Comparison of ENCODE assay signal across 9 mouse cellular contexts in the genomic region with DNA sequence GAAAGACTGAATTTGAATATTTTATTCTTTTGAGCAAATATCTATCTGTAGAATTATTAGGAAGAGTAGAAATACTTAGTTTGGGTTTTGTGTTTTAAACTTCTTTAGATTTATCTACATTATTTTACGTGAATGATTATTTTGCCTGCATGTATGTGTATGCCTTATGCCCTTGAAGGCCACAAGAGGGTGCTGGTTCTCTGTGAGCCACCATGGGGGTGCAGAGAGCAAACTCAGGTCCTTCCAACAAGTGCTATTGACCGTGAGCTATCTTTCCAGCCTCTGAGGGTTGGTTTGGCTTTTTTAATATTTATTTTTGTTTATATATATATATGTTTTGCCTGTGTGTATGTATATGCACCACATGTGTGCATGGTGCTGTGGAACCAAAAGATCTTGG. TPM values are rescaled to one million over a fixed set of nuclear protein-coding genes. Genes with fewer than 3 reads are reported as not detected.
DNase-seq lines count a peak whose midpoint lies in the region; ATAC-seq and TF ChIP-seq lines count a peak whose summit lies in the region.
"Had no signal": no experiment of that assay in that cellular context is flagged by ENCODE, and none has a peak within 500 bp of the region (broad histone marks: within the 10 kb centered on the region; RNA-seq: fewer than 3 reads in every experiment).

No protein-coding gene starts in this region.

- no peak overlapping the region for H3K27ac ChIP-seq in kidney, embryonic 15.5 days
- H3K27ac ChIP-seq in MEL (ENCODE audit: control insufficient read depth, low read depth, low read length) = no peak overlapping the region
- no peak overlapping the region for H3K27ac ChIP-seq in bone marrow, adult 2 months (ENCODE audit: control insufficient read depth, insufficient read depth, low read depth, low read length, poor library complexity)
- H3K27ac ChIP-seq: neural tube, embryonic 13.5 days had no signal

- H3K4me2 ChIP-seq in kidney, embryonic 15.5 days = no peak overlapping the region
- H3K4me2 ChIP-seq: neural tube, embryonic 13.5 days had no signal

- no peaks in the 10 kb centered on the region for H3K27me3 ChIP-seq in kidney, embryonic 15.5 days
- no peaks in the 10 kb centered on the region for H3K27me3 ChIP-seq in MEL (ENCODE audit: control insufficient read depth in 1 of 2, insufficient read depth in 2 of 2, low read length in 2 of 2)
- H3K27me3 ChIP-seq: neural tube, embryonic 13.5 days had no signal

- H3K79me2 ChIP-seq in MEL (ENCODE audit: control insufficient read depth, insufficient read depth, low read length, poor library complexity) = no peaks in the 10 kb centered on the region

- TF ChIP-seq EP300 in MEL (IDR thresholded peaks at IDR 0.05; ENCODE audit: low read depth in 1 of 2, low read length in 2 of 2) = no peak

- no peaks in the 10 kb centered on the region for H3K9me3 ChIP-seq in kidney, embryonic 15.5 days (replicated peaks)
- H3K9me3 ChIP-seq in MEL (replicated peaks; ENCODE audit: insufficient read depth, low read length) = no peaks in the 10 kb centered on the region
- H3K9me3 ChIP-seq: neural tube, embryonic 13.5 days had no signal

- H3K36me3 ChIP-seq in kidney, embryonic 15.5 days = peaks cover 83% of the 10 kb centered on the region
- no peaks in the 10 kb centered on the region; a peak in 1 of 4 replicates for H3K36me3 ChIP-seq in MEL (ENCODE audit: control insufficient read depth in 1 of 2, insufficient read depth in 2 of 2, low read length in 2 of 2)

- WGBS in kidney, embryonic 15.5 days = 73% methylated on average over 2 of the region's 2 CpGs
- WGBS in bone marrow, adult 2 months = 63% methylated on average over 2 of the region's 2 CpGs

- no peaks in the 10 kb centered on the region for H3K4me1 ChIP-seq in kidney, embryonic 15.5 days
- no peaks in the 10 kb centered on the region for H3K4me1 ChIP-seq in MEL (ENCODE audit: control insufficient read depth in 1 of 2, insufficient read depth in 2 of 2, low read length in 2 of 2)
- H3K4me1 ChIP-seq in bone marrow, adult 2 months (ENCODE audit: control insufficient read depth, insufficient read depth, low read length) = no peaks in the 10 kb centered on the region
- H3K4me1 ChIP-seq: neural tube, embryonic 13.5 days had no signal

- peak; percentile 80 to 89 (median 82) for TF ChIP-seq CTCF in MEL (IDR thresholded peaks at IDR 0.05 in 2 of 3, conservative IDR thresholded peaks at IDR 0.05 in 1 of 3; ENCODE audit: control insufficient read depth in 1 of 3, insufficient read depth in 1 of 3, low read depth in 2 of 3, low read length in 3 of 3, poor library complexity in 1 of 3, severe bottlenecking in 1 of 3)
- TF ChIP-seq CTCF in bone marrow, adult 2 months (IDR thresholded peaks at IDR 0.05; ENCODE audit: control insufficient read depth, insufficient read depth, low read length) = peak; percentile 68

- TF ChIP-seq POLR2A in MEL (IDR thresholded peaks at IDR 0.05; ENCODE audit: control insufficient read depth in 1 of 2, insufficient read depth in 1 of 2, low read depth in 1 of 2, low read length in 2 of 2, poor library complexity in 1 of 2) = no peak
- no peak for TF ChIP-seq POLR2A in bone marrow, adult 2 months (IDR thresholded peaks at IDR 0.05; ENCODE audit: borderline replicate concordance, control insufficient read depth, low read depth, low read length)

- no peak overlapping the region for H3K4me3 ChIP-seq in kidney, embryonic 15.5 days (replicated peaks)
- no peak overlapping the region for H3K4me3 ChIP-seq in MEL (ENCODE audit: control insufficient read depth in 1 of 2, insufficient read depth in 1 of 2, low read depth in 2 of 2, low read length in 2 of 2)
- no peak overlapping the region for H3K4me3 ChIP-seq in bone marrow, adult 2 months (replicated peaks; ENCODE audit: control insufficient read depth, low read depth, low read length)
- H3K4me3 ChIP-seq: neural tube, embryonic 13.5 days had no signal

- TF ChIP-seq RAD21 in MEL (IDR thresholded peaks at IDR 0.05; ENCODE audit: low read depth, low read length) = peak; percentile 82

- H3K9ac ChIP-seq in kidney, embryonic 15.5 days = no peak overlapping the region
- no peak overlapping the region for H3K9ac ChIP-seq in MEL (ENCODE audit: control insufficient read depth, low read depth, low read length, poor library complexity, severe bottlenecking)
- H3K9ac ChIP-seq: neural tube, embryonic 13.5 days had no signal

- no peak for ATAC-seq in kidney, embryonic 15.5 days (replicated peaks; ENCODE audit: low FRiP score)

- DNase-seq in kidney, adult 18-20 months = peak; percentile 20
- DNase-seq in MEL (ENCODE audit: low read depth, low spot score) = peak; percentile 71
- DNase-seq in kidney, postnatal 10 days = peak; percentile 38
- DNase-seq in thymus, postnatal 0 days (ENCODE audit: low spot score) = peak; percentile 15
- DNase-seq in frontal cortex, postnatal 10 days (ENCODE audit: low spot score in 2 of 2) = no peak
- no peak for DNase-seq in heart, postnatal 4 days

TF ChIP-seq in MEL, 35 proteins besides CTCF, POLR2A, EP300 and RAD21:
- no peak for TF ChIP-seq POLR2AphosphoS2 (IDR thresholded peaks at IDR 0.05; ENCODE audit: low read length)
- TF ChIP-seq HCFC1 (IDR thresholded peaks at IDR 0.05; ENCODE audit: low read depth, low read length) = no peak
- TF ChIP-seq SMC3 (IDR thresholded peaks at IDR 0.05; ENCODE audit: low read depth, low read length) = peak; percentile 89
- TF ChIP-seq ZC3H11A (IDR thresholded peaks at IDR 0.05; ENCODE audit: low read depth, low read length) = peak; percentile 76
- TF ChIP-seq E2F4 (IDR thresholded peaks at IDR 0.05; ENCODE audit: borderline replicate concordance, low read depth, low read length) = no peak
TF ChIP-seq in MEL: peak in this region for 2.

RNA-seq across cellular contexts. Expression of a gene that starts 28.9 kb away (rescaled TPM):
- polyA plus RNA-seq in kidney, embryonic 15.5 days (2015; fragmentation: Nextera tagmentation; extraction: Ambion mirVana) = 371 and 388 TPM in 2 replicates
- 175 and 193 TPM in 2 replicates for total RNA-seq in MEL (2012; rRNA removed)
- polyA plus RNA-seq in MEL (2012; ENCODE audit: insufficient read depth in 1 of 2, insufficient read length in 2 of 2, low read depth in 1 of 2, low replicate concordance in 2 of 2, missing spikeins in 1 of 2) = 100 to 1,000 TPM in 1 of 2 experiments, not detected in 1; 329 TPM
- polyA plus RNA-seq in bone marrow, adult 2 months (2011; ENCODE audit: insufficient read depth, insufficient read length, low replicate concordance, missing spikeins) = 89.3 and 102 TPM in 2 replicates
- 410 and 468 TPM in 2 replicates for polyA plus RNA-seq in thymus, postnatal 0 days (2015; fragmentation: Nextera tagmentation; extraction: Ambion mirVana)
- 100 to 1,000 TPM; 211 to 218 TPM for total RNA-seq in heart, postnatal 4 days (2021)

Comparison
In these comparisons a context has a peak if more than half of its experiments do, and no peak if none do; other contexts are left out.
1. DNase-seq: peak in kidney, adult 18-20 months (single experiment), MEL (single experiment), kidney, postnatal 10 days (single experiment) and thymus, postnatal 0 days (single experiment); none in frontal cortex, postnatal 10 days (0 of 2) and heart, postnatal 4 days (single experiment).